Mouse (Mus musculus): ENCODE measurements at regions not wholly inside any gene's neighbourhood (a gene's known extent, or its start where the extent isn't known, plus 50 kb on each side); places are given as distances from the start of the nearest gene placed in this dataset.

- DNase-seq (ENCODE audit: extremely low spot score in 1 of 2, low spot score in 1 of 2), result peak in 1 of 2 experiments; percentile 26
Measured at GRCm38 (mm10) chr5:19130639-19131038, 96.2 kb upstream of the Magi2 start.

GRCm38 (mm10) chr5:19154511-19154910 lies 72.3 kb upstream of the Magi2 start:
- DNase-seq (ENCODE audit: extremely low spot score in 1 of 2, low spot score in 1 of 2), result no peak

GRCm38 (mm10) chr5:19158191-19158590 lies 68.6 kb upstream of the Magi2 start:
- peak; percentile 8 to 25 for DNase-seq (ENCODE audit: extremely low spot score in 1 of 2, low spot score in 1 of 2)

- no peak for DNase-seq (ENCODE audit: extremely low spot score in 1 of 2, low spot score in 1 of 2)
Measured at GRCm38 (mm10) chr5:19160256-19160655, 66.6 kb upstream of the Magi2 start.
